Mouse (Mus musculus) embryonic facial prominence, embryonic 10.5 days (tissue): ENCODE results near the gene Phb2. TPM values are rescaled to one million over a fixed set of nuclear protein-coding genes. Genes with fewer than 3 reads are reported as not detected.
A peak's percentile ranks its signal among the peaks of the same experiment; 100 is the strongest.

ENCODE experiments used
- DNase-seq: peaks from one replicate; pipeline ENCODE4 v3.0.0-alpha.2; 2017; ENCODE audit warnings: low spot score
- H3K27ac ChIP-seq: fragments of 300-500 bp; sonication (generic); replicated peaks from 2 replicates; pipeline ENCODE4 v1.5.1; 2016; ENCODE audit warnings: mild to moderate bottlenecking
- H3K27me3 ChIP-seq: fragments of 300-500 bp; sonication (generic); replicated peaks from 2 replicates; pipeline ENCODE4 v1.6.1; 2016; ENCODE audit warnings: low read depth, mild to moderate bottlenecking; ENCODE audit not compliant: poor library complexity, severe bottlenecking
- H3K36me3 ChIP-seq: fragments of 300-500 bp; sonication (generic); replicated peaks from 2 replicates; pipeline ENCODE4 v1.6.1; 2016; ENCODE audit warnings: mild to moderate bottlenecking, moderate library complexity
- H3K4me1 ChIP-seq: fragments of 300-500 bp; sonication (generic); 2 replicates; pipeline ENCODE4 v1.6.1; 2016
- H3K4me3 ChIP-seq: fragments of 300-500 bp; sonication (generic); 2 replicates; pipeline ENCODE4 v1.5.1; 2016; ENCODE audit warnings: mild to moderate bottlenecking, moderate library complexity
- H3K9me3 ChIP-seq: fragments of 300-500 bp; sonication (generic); 2 replicates; pipeline ENCODE4 v1.6.1; 2016; ENCODE audit warnings: mild to moderate bottlenecking
- WGBS: fragments of 180-500 bp; shearing (Covaris S2); methylation state at CpG from one replicate; pipeline ENCODE4 v1.1.7; 2016; 5-methylcytosine and 5-hydroxymethylcytosine counted together
- polyA plus RNA-seq: library from polyadenylated mRNA; unstranded; fragments of >200 nt; fragmentation: Nextera tagmentation; extraction: Ambion mirVana; gene quantifications from 2 replicates; pipeline ENCODE4 v1.2.1, GENCODE M21; 2016

Gene Phb2
- polyA plus RNA-seq, 1 experiment from 2014 or later = 473 TPM

DNA sequence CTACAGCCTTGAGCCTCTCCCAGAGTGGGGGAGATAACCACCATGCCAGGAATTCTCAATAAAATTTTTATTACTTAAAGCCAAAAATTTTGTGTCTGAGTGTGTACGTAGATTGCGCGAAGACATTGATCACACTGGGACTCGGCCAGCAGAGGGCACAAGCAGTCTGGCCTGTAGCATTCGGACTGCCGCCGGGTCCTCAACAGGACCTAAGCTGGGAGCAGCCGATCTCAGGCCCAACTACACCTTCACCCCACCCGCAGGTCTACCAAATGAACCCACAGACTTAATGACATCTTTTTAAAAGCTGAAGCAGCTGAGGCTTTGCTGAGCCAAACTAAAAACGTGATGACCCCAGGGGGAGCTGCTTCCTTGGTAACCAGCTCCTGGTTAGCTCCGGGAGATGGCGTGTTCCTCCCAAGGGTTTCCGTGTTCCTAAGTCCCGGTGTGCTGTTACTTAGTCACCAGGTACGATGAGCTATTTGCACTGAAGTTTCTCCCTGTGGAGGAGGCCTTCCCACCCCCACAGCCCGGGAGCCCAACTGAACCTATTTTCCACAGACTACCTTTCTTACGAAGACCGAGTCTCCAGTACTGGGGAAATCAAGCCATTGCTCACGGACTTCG lies 4.8 kb downstream of the Phb2 start:
- WGBS = 71% methylated on average over 20 of the region's 20 CpGs
- peak; percentile 66 for DNase-seq
- Histone ChIP-seq H3K4me1 (peaks cover 47% of the 10 kb centered on the region), H3K4me3 (peak overlapping the region; percentile 51; the same call in 1 of the 2 replicates), H3K27me3 (no peaks in the 10 kb centered on the region), H3K27ac (no peak overlapping the region), H3K9me3 (no peaks in the 10 kb centered on the region), H3K36me3 (peaks cover 49% of the 10 kb centered on the region)

DNA sequence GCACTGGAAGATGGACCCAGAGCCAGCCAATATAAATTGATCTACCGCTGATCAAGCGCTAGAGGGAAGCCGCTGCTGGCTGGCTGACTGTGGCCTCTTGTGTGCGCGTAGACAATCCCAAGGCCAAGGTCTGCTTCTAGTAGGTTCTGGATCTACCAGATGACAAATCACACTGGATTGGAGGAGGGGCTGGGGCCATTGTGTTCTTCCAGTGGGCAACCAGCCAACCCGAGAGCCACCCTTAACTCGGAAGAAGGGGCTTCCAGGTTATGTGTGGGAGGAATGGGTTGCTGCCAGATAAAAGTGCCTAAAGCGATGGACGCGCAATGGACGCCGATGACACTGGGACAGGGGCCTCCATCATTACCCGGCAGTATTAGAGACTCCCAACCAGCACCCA lies 5.8 kb downstream of the Phb2 start:
- Histone ChIP-seq H3K4me3 (peak overlapping the region; percentile 51), H3K36me3 (peaks cover 49% of the 10 kb centered on the region)
- 72% methylated on average over 13 of the region's 13 CpGs for WGBS

DNA sequence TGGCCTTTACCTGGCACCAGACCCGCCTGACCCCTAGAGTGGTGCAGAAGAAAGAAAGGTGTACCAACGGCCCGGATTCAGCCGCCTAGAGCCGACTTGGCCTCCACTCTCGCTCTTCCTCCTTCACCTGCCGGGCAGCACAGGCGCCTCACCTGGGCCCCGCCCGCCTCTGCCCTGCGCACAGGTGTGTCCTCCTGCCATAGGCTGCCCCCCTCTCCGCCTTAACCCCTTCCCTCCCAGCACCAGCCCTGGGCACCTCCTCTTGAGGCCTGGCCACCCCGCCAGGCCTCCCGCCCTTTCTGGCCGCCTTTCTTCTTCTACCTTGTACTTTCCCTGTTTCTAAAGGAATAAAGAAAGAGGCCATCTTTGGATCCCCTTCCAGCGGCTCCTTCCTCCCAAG lies 6.6 kb downstream of the Phb2 start:
- peak overlapping the region; percentile 82 for H3K27ac ChIP-seq
- no peaks in the 10 kb centered on the region for H3K27me3 ChIP-seq
- H3K36me3 ChIP-seq = peaks cover 45% of the 10 kb centered on the region
- WGBS = 45% methylated on average over 16 of the region's 16 CpGs
- peaks cover 36% of the 10 kb centered on the region for H3K4me1 ChIP-seq
- no peaks in the 10 kb centered on the region for H3K9me3 ChIP-seq
- peak overlapping the region; percentile 51 for H3K4me3 ChIP-seq
- DNase-seq = peak; percentile 71

More for the DNA sequence above, 5.8 kb downstream of the Phb2 start:
- peaks cover 44% of the 10 kb centered on the region for H3K4me1 ChIP-seq
- no peak for DNase-seq
- peak overlapping the region; percentile 82 for H3K27ac ChIP-seq
- no peaks in the 10 kb centered on the region for H3K9me3 ChIP-seq
- no peaks in the 10 kb centered on the region for H3K27me3 ChIP-seq

DNA sequence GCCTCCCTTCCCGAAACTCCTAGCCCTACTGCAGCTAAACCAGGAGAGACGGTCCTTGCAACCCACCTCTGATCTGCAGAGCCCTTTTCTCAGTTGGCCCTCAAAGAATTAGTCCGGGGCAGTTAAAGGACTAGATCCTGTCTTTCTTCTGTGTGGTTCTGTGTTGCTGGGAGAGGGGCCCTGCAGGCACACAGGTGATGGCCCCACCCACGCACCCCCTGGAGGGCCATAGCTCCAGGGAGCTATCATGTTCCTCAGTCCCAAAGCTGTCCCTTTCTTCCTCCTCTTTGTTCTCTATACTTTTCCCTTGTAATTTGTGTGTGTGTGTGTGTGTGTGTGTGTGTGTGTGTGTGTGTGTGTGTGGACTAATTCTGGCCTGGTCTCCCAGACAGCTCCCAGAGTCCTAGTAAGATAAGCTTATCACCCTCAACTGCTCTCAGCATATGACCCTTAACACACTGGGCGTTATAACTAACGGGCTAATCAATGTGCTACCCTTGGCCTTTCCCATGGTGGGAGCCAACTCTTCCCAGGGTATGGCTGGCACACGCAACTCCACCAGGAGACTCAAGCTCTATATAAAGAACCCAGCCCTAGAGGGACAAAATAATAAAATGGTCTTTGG lies 7.3 kb downstream of the Phb2 start:
- H3K27ac ChIP-seq = peak overlapping the region; percentile 82
- H3K4me3 ChIP-seq = peak overlapping the region; percentile 51

DNA sequence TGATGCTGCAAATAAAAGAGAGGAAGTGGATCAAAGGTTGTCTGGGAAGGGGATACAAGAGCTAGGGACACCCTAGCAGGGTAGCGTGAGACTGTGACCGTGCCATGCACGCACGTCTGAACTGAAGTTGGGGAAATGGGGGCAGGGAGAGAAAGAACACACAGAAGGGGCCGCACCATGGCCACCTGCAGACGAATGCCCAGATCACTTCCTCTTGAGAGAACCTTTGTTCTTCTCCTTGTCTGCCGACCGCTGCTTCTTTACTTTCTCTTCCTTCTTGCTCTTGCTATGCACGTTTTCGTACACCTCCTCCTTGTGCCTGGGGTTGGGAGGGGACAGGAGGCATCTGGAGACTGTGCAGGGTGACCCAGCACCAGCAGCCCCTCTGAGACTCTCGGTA lies 8.8 kb downstream of the Phb2 start:
- WGBS = 73% methylated on average over 11 of the region's 11 CpGs
- Histone ChIP-seq H3K27me3 (no peaks in the 10 kb centered on the region), H3K4me3 (no peak overlapping the region), H3K4me1 (peaks cover 30% of the 10 kb centered on the region), H3K36me3 (peaks cover 23% of the 10 kb centered on the region), H3K27ac (peak overlapping the region; percentile 57; the same call in 1 of the 2 replicates), H3K9me3 (no peaks in the 10 kb centered on the region)
- DNase-seq = no peak

More for the DNA sequence above, 7.3 kb downstream of the Phb2 start:
- Histone ChIP-seq H3K4me1 (peaks cover 30% of the 10 kb centered on the region), H3K36me3 (peaks cover 37% of the 10 kb centered on the region), H3K27me3 (no peaks in the 10 kb centered on the region), H3K9me3 (no peaks in the 10 kb centered on the region)
- no peak for DNase-seq
- 66% methylated on average over 7 of the region's 7 CpGs for WGBS

DNA sequence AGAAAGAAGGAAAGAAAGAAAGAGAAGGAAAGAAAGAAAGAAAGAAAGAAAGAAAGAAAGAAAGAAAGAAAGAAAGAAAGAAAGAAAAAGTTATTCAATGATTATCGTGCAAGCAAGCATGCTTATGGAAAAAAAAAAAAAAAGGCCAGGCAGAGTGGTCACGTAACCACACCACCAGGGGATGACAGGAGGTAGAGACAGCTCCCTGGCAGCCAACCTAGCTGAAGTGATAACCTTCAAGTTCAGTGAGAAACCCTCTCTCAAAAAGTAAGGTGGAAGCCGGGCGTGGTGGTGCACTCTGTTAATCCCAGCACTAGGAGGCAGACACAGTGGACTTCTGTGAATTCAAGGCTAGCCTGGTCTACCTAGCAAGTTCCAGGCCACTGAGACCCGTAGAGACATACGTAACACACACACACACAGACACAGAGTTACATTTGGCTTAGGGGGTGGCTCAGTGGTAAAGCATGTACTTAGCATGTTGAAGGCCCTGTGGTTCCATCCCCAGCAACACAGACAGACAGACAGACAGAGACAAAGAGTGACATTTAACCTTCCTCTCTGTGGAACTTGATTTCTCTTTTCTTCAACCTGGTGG lies 10.8 kb downstream of the Phb2 start:
- peaks cover 2% of the 10 kb centered on the region for H3K36me3 ChIP-seq
- no peak overlapping the region for H3K27ac ChIP-seq
- H3K9me3 ChIP-seq = no peaks in the 10 kb centered on the region
- 85% methylated on average over 6 of the region's 6 CpGs for WGBS
- H3K27me3 ChIP-seq = no peaks in the 10 kb centered on the region
- H3K4me3 ChIP-seq = no peak overlapping the region
- H3K4me1 ChIP-seq = peaks cover 33% of the 10 kb centered on the region
- no peak for DNase-seq

DNA sequence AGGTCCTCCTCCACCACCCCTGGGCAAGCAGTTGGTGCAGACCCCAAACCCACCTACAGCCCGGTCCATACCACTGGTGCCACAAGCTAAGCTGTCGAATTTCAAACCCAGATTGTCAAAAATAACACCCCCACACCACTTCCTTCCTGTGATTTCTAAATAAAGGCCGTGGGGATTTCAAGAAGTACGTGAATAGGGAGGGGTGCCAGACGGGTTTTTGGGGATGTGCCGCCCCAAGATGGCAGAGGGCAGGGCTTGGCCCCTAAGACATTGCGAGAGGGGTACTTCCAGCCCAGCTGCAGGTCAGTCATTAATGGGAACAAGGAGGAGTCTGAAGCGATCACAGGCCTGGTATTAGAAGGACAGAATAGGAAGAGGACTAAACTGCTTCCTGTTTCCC lies 11.4 kb downstream of the Phb2 start:
- Histone ChIP-seq H3K4me1 (peaks cover 30% of the 10 kb centered on the region), H3K9me3 (no peaks in the 10 kb centered on the region), H3K4me3 (no peak overlapping the region), H3K27ac (no peak overlapping the region), H3K36me3 (no peaks in the 10 kb centered on the region), H3K27me3 (no peaks in the 10 kb centered on the region)
- DNase-seq = no peak
- 81% methylated on average over 8 of the region's 8 CpGs for WGBS

DNA sequence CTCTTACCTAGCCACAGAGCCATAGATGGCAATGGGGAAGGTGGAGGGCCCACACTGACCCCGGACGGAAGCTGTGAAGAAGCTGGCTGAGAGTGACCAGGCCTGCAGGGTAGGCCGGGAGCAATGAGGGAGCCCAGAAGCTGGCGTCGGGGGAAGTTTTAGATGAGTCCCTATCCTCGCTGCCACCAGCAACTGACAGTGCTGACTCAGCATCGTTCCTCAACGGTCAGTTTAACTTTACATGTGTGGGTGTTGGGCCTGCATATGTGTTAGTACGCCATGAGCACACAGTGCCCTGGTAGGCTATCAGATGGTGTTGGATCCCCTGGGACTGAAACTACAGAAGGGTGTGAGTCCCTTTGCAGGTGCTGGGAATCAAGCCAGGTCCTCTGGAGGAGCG lies 12.3 kb downstream of the Phb2 start:
- no peak overlapping the region for H3K4me3 ChIP-seq
- no peaks in the 10 kb centered on the region for H3K9me3 ChIP-seq
- H3K36me3 ChIP-seq = no peaks in the 10 kb centered on the region
- H3K4me1 ChIP-seq = peaks cover 20% of the 10 kb centered on the region
- no peaks in the 10 kb centered on the region for H3K27me3 ChIP-seq
- WGBS = 89% methylated on average over 10 of the region's 10 CpGs
- no peak overlapping the region for H3K27ac ChIP-seq
- DNase-seq = no peak

DNA sequence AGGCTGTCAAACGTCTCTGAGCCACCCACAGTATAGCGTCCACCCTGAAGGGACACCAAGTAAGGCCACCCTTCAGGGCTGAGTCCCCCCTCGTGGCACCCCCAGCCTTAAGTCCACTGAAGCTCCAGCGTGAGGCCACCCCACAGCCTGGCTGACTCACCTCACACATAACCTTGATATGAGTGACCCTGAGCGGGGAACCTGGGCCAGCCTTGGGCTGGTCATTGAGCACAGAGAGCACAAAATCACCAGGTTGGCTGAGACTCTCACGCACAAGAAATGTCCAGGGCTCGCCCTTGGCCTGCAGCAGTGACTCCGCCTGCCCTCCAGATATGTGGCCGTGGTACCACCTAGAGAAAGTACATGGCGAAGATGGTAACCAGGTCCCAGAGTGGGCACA lies 16.5 kb downstream of the Phb2 start:
- H3K4me3 ChIP-seq = no peak overlapping the region
- H3K36me3 ChIP-seq = no peaks in the 10 kb centered on the region
- DNase-seq = no peak
- no peak overlapping the region for H3K27ac ChIP-seq
- no peaks in the 10 kb centered on the region for H3K9me3 ChIP-seq
- H3K4me1 ChIP-seq = peaks cover 17% of the 10 kb centered on the region
- no peaks in the 10 kb centered on the region for H3K27me3 ChIP-seq
- 88% methylated on average over 10 of the region's 10 CpGs for WGBS

DNA sequence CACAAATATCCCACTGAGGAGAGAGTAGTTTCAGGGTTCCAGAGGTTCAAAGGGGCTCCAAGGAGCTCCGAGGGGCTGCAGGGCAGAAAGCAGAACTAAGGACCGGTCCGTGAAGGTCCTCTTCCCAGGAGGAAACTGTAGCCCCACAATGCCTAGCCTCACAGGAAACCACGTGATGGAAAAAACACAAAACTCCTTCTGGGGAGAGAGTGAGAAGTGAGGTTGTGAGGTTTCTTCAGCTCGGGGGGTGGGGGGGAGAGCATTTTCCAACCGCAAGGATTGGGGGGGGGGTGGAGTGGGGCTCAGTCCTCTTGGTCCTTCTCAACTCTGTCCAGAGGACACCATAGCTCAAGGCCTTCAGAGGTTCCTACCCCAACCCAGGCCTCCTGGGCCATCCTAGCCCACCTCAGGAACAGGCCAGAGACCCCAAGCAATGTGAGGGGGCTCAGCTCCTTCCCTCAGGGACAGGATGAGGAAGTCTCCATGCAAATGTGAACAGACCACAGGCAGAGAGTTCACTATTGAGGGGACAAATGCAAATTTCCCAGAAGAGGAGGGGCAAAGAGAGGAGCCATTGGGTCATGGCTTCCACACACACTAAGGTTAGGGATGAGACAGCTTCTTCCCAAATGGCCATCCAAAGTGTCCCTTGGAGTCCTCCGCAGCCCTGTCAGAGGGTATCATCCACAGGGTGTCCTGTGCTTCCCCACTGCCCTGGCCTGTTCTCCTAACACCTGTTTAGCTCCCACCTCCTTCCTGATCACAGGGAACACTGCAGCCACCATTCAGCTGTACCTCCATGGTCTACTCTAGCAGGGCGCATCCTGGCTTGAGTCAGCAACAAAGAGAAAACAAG lies 17.9 kb downstream of the Phb2 start:
- Histone ChIP-seq H3K4me1 (peaks cover 17% of the 10 kb centered on the region), H3K4me3 (no peak overlapping the region), H3K27me3 (no peaks in the 10 kb centered on the region), H3K9me3 (no peaks in the 10 kb centered on the region), H3K27ac (no peak overlapping the region), H3K36me3 (no peaks in the 10 kb centered on the region)
- 86% methylated on average over 8 of the region's 8 CpGs for WGBS
- DNase-seq = no peak

DNA sequence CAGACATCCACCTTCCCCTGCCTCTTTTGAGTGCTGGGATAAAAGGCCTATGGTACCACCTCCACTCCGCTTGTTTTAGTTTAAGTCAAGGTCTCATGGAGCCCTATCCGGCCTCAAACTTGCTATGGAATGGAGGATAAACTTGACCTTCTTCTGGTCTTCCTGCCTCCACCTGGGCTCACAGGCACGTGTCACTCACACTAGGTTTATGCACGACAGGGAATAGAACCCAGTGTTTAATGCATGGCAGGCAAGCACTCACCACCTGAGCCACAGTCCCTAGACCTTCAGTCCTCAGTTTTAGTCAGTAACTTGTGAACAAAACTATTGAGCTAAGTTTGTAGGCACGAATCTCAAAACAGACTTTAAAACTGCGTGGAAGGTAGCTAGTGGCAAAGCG lies 18.9 kb downstream of the Phb2 start:
- H3K36me3 ChIP-seq = no peaks in the 10 kb centered on the region
- no peaks in the 10 kb centered on the region for H3K27me3 ChIP-seq
- no peak overlapping the region for H3K27ac ChIP-seq
- peaks cover 17% of the 10 kb centered on the region for H3K4me1 ChIP-seq
- no peak overlapping the region for H3K4me3 ChIP-seq
- no peak for DNase-seq
- no peaks in the 10 kb centered on the region for H3K9me3 ChIP-seq
- WGBS = 83% methylated on average over 7 of the region's 7 CpGs
